Mouse (Mus musculus) embryonic facial prominence, embryonic 10.5 days (tissue): Measurements from ENCODE around the gene Cacna1b. TPM values are rescaled to one million over a fixed set of nuclear protein-coding genes. Genes with fewer than 3 reads are reported as not detected.

Experiments
- DNase-seq: peaks from one replicate; pipeline ENCODE4 v3.0.0-alpha.2; 2017; ENCODE audit warnings: low spot score
- H3K27ac ChIP-seq: fragments of 300-500 bp; sonication (generic); replicated peaks from 2 replicates; pipeline ENCODE4 v1.5.1; 2016; ENCODE audit warnings: mild to moderate bottlenecking
- H3K27me3 ChIP-seq: fragments of 300-500 bp; sonication (generic); replicated peaks from 2 replicates; pipeline ENCODE4 v1.6.1; 2016; ENCODE audit warnings: low read depth, mild to moderate bottlenecking; ENCODE audit not compliant: poor library complexity, severe bottlenecking
- H3K36me3 ChIP-seq: fragments of 300-500 bp; sonication (generic); replicated peaks from 2 replicates; pipeline ENCODE4 v1.6.1; 2016; ENCODE audit warnings: mild to moderate bottlenecking, moderate library complexity
- H3K4me1 ChIP-seq: fragments of 300-500 bp; sonication (generic); 2 replicates; pipeline ENCODE4 v1.6.1; 2016
- H3K4me3 ChIP-seq: fragments of 300-500 bp; sonication (generic); 2 replicates; pipeline ENCODE4 v1.5.1; 2016; ENCODE audit warnings: mild to moderate bottlenecking, moderate library complexity
- H3K9me3 ChIP-seq: fragments of 300-500 bp; sonication (generic); 2 replicates; pipeline ENCODE4 v1.6.1; 2016; ENCODE audit warnings: mild to moderate bottlenecking
- WGBS: fragments of 180-500 bp; shearing (Covaris S2); methylation state at CpG from one replicate; pipeline ENCODE4 v1.1.7; 2016; 5-methylcytosine and 5-hydroxymethylcytosine counted together
- polyA plus RNA-seq: library from polyadenylated mRNA; unstranded; fragments of >200 nt; fragmentation: Nextera tagmentation; extraction: Ambion mirVana; gene quantifications from 2 replicates; pipeline ENCODE4 v1.2.1, GENCODE M21; 2016

Gene Cacna1b
- polyA plus RNA-seq, 1 experiment from 2014 or later, result 3.6 TPM

DNA sequence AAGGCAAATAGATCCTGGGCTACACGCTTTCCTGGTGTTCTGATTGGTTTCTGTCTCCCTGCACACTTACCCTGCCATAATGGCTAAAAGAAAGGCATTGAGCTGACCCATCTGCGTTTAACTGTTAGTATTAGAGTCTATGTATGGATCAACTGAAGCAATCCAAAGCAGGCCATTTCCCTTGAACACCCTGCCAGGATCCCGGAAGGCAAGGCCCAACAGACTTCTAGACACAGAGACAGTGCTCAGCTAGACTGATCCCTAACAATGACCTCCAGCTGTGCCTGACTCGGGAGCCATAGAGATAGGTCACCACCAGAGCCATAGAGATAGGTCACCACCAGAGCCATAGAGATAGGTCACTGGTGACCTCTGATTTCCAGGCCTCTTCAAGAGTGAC, 84.8 kb downstream of the Cacna1b start:
- 72% methylated on average over 4 of the region's 4 CpGs for WGBS
- H3K4me3 ChIP-seq, result no peak overlapping the region
- no peaks in the 10 kb centered on the region for H3K9me3 ChIP-seq
- H3K27me3 ChIP-seq, result peaks cover 33% of the 10 kb centered on the region
- no peak overlapping the region for H3K27ac ChIP-seq
- H3K4me1 ChIP-seq, result peaks cover 10% of the 10 kb centered on the region
- no peaks in the 10 kb centered on the region for H3K36me3 ChIP-seq
- no peak for DNase-seq

DNA sequence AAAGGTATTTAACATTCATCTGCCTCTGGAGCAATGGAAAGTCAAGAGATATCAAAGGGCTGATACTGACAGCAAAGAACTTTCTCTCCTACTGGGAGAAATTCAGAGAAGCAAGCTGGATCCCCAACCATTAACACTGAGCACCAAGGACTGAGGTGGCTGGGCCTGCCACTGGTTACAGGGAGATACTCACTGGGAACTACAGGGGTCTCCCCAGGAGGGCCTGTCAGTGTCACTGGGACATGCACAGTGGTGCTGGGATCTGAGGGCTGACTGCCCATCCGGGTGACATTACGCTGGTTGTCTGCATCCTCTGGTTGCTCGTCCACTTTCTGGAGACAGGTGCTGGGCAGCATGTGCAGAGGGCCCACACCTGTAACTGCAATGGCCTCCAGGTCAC, 85.3 kb downstream of the Cacna1b start:
- DNase-seq, result no peak
- H3K9me3 ChIP-seq, result no peaks in the 10 kb centered on the region
- 93% methylated on average over 3 of the region's 3 CpGs for WGBS
- H3K4me1 ChIP-seq, result peaks cover 10% of the 10 kb centered on the region
- H3K4me3 ChIP-seq, result no peak overlapping the region
- H3K36me3 ChIP-seq, result no peaks in the 10 kb centered on the region
- H3K27ac ChIP-seq, result no peak overlapping the region
- peaks cover 33% of the 10 kb centered on the region for H3K27me3 ChIP-seq

DNA sequence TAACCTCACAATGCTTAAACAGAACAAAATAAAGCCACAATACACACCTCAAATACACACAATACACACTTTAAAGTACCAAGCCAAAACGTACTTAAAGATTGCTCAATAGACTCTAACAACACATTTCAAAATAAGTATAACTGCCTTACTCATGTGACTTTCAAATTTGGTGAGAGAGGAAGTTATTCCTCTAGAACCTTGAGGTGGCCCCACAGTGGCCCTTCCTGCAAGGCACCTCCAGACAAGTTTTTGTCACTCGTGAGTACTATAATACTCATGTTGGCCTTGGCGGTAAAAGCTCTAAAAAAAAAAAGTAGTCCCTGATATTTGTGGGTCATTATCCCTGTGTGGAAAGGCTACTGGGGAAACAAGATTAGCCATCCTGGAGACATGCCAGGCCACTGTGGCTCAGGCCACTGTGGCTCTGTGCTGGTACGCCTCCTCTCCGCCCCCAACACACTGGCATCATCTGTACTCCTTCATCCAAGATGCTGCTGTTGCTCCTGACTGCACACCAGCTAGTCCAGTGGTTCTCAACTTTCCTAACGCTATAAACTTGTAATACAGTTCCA, 88.4 kb downstream of the Cacna1b start:
- no peaks in the 10 kb centered on the region for H3K9me3 ChIP-seq
- H3K27ac ChIP-seq, result no peak overlapping the region
- no peaks in the 10 kb centered on the region for H3K36me3 ChIP-seq
- peaks cover 21% of the 10 kb centered on the region for H3K27me3 ChIP-seq
- H3K4me3 ChIP-seq, result no peak overlapping the region
- 90% methylated on average over 6 of the region's 6 CpGs for WGBS
- H3K4me1 ChIP-seq, result peaks cover 8% of the 10 kb centered on the region
- no peak for DNase-seq

DNA sequence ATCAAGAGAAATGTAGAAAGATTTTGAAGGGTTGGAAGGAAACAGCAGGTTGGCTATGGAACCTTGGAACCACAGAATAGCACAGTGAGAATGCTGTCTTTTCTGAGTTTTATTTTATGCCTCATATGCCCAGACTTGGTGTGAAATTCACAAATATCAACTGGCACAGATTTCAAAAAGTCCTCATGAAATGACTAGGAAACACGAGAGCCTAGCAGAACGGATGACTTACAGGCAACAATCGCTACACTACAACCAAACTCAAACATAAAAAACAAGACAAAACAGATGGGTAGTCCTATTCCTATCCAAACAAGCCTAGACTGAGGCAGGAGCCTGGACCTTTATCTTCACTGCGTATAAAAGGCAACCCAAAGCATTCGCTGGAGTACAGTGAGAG, 94.4 kb downstream of the Cacna1b start:
- H3K4me3 ChIP-seq, result no peak overlapping the region
- no peak for DNase-seq

DNA sequence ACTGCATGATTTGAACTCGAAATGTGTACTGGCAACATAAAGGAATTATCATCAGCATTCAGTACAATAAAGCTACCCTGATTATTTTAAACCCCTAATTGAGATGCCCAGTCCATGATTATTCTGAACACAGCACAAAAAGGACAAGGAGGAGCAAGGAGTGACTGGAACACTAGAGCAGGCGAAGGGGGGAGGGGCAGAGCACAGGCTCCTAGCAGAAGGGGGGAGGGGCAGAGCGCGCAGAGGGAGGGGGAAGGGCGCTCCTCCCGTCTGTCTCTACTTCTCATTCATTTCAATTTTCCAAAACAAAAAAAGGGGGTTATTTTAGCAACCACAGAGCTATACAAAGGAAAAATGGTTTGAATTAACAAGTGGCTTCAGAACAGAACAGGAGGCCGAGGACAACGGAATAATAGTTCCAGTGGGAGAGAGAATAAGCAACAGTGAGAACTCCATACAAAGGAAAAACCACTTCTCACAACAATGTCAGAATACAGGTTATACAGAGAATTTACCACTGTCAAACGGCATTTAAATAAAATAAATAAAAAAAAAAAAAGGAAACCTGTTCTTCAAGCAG, 98.2 kb downstream of the Cacna1b start:
- Histone ChIP-seq H3K36me3 (no peaks in the 10 kb centered on the region), H3K27ac (no peak overlapping the region), H3K4me1 (peaks cover 8% of the 10 kb centered on the region), H3K27me3 (no peaks in the 10 kb centered on the region), H3K4me3 (0 out of 2 replicates have a peak overlapping the region, but pooled peaks have one; percentile 26), H3K9me3 (no peaks in the 10 kb centered on the region)
- 20% methylated on average over 9 of the region's 9 CpGs for WGBS
- peak; percentile 76 for DNase-seq

More for the DNA sequence above, 94.4 kb downstream of the Cacna1b start:
- Histone ChIP-seq H3K9me3 (no peaks in the 10 kb centered on the region), H3K27ac (no peak overlapping the region), H3K36me3 (no peaks in the 10 kb centered on the region), H3K4me1 (peaks cover 8% of the 10 kb centered on the region), H3K27me3 (no peaks in the 10 kb centered on the region)
- 93% methylated on average over 5 of the region's 5 CpGs for WGBS

DNA sequence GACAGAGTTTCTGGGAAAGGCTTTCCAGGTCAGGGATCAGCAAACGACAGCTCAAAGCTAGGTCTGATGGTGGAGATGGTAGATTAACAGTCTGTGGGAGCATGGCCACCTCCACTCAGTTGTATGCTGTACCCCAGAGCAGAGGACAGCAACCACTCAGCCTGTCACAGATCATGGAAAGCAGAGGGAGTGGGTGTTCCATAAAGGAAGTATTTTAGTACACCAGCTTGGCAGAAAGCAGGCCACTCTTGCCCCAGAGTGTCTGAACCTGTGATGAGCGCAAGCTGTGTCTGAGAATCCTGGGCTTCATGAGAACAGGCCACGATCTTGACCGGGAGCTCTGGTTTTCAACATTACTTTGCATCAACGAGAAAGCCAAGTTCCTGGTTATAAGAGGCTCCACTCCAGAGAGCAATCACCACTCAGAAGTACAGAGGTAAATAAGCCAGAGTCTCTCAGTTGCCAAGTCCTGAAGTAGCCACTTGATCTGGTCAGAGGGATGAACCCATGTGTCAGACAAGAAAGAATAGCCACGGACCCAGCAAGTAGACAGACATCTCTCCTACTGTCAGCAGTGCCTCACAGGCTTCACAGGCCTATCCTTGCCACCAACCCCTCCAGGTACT, 103.7 kb downstream of the Cacna1b start:
- no peaks in the 10 kb centered on the region for H3K27me3 ChIP-seq
- no peaks in the 10 kb centered on the region for H3K9me3 ChIP-seq
- no peak for DNase-seq
- no peaks in the 10 kb centered on the region for H3K36me3 ChIP-seq
- H3K27ac ChIP-seq, result no peak overlapping the region
- H3K4me1 ChIP-seq, result no peaks in the 10 kb centered on the region
- WGBS, result 87% methylated on average over 6 of the region's 6 CpGs
- H3K4me3 ChIP-seq, result no peak overlapping the region

DNA sequence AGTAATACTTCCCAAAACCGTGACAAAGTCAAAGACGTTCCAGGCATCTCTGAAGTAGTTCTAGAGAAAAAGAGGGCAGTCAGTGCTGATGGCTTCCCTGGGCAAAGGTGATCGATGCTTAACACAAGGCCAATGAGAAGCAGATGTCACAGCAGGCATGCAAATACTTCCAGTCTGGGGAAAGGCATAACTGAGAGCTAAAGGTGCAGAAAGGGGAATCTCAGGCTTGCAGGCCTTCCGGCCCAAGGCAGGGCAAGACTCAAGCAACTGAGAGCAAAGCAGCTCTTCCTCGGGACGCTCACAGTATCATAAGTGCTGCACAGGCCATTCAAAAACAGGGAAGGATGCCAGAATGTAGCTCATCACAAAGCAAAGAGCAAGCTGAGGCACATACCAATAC, 114.4 kb downstream of the Cacna1b start:
- H3K27ac ChIP-seq, result no peak overlapping the region
- H3K27me3 ChIP-seq, result no peaks in the 10 kb centered on the region
- peak; percentile 40 for DNase-seq
- WGBS, result 56% methylated on average over 6 of the region's 6 CpGs
- H3K4me1 ChIP-seq, result 0 out of 2 replicates have a peak, but pooled peaks cover 5% of the 10 kb centered on the region
- no peaks in the 10 kb centered on the region for H3K36me3 ChIP-seq
- no peak overlapping the region for H3K4me3 ChIP-seq
- H3K9me3 ChIP-seq, result no peaks in the 10 kb centered on the region

DNA sequence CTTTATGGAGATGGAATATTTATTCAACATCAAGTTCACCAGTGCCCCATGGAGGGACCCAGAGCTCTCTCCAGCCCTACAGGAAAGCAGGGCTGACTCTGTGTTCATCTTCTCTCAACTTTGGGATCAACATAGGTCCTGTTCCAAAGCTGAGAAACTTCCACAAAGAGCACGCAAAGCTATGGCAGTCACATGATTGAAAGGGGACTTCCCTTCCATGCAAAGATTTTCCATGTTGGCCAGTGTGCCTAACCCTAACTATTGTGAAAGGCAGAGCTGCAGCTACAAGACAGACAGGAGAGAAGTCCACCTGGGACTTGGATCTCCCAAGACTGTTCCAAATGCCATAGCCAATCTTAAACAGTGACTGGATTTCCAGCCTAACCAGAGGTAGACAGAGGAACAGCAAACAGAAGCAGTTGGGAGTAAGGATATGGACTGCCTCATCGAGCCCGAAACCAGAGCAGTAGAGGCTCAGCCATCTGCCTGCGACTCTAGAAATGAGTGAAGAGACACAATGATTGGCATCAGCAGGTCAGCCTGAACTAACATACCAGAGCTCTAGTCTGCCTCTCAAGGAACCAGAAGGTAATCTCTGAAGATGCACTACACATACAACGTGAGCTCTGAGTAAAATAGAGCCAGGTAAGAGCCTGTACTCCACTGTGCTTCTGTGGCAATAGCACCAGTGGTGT, 116.4 kb downstream of the Cacna1b start:
- no peaks in the 10 kb centered on the region for H3K9me3 ChIP-seq
- WGBS, result 88% methylated on average over 5 of the region's 5 CpGs
- no peaks in the 10 kb centered on the region for H3K27me3 ChIP-seq
- DNase-seq, result no peak
- 0 out of 2 replicates have a peak, but pooled peaks cover 5% of the 10 kb centered on the region for H3K4me1 ChIP-seq
- H3K36me3 ChIP-seq, result no peaks in the 10 kb centered on the region
- no peak overlapping the region for H3K27ac ChIP-seq
- no peak overlapping the region for H3K4me3 ChIP-seq

DNA sequence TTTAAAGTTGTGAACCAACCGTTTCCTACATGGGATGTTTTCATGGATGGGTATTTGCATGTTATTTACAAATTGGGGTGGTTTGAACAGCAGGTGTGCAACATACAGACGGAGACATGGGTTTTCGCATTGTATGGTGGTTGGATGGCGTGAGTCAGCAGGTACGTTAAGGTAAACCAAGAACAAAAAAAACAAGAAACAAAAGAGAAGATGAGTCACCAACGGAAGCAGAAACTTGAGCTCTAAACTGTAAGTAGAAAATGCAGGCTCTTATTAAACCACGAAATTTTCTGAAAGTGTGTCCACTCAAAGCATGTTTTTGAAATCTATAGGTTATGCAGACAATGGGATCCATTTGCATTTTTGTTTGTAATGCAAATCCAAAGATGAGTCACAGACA, 120.1 kb downstream of the Cacna1b start:
- H3K4me3 ChIP-seq, result no peak overlapping the region
- H3K27ac ChIP-seq, result no peak overlapping the region
- H3K36me3 ChIP-seq, result no peaks in the 10 kb centered on the region
- H3K27me3 ChIP-seq, result no peaks in the 10 kb centered on the region
- H3K9me3 ChIP-seq, result no peaks in the 10 kb centered on the region
- DNase-seq, result no peak
- 82% methylated on average over 7 of the region's 7 CpGs for WGBS
- H3K4me1 ChIP-seq, result peaks cover 10% of the 10 kb centered on the region

DNA sequence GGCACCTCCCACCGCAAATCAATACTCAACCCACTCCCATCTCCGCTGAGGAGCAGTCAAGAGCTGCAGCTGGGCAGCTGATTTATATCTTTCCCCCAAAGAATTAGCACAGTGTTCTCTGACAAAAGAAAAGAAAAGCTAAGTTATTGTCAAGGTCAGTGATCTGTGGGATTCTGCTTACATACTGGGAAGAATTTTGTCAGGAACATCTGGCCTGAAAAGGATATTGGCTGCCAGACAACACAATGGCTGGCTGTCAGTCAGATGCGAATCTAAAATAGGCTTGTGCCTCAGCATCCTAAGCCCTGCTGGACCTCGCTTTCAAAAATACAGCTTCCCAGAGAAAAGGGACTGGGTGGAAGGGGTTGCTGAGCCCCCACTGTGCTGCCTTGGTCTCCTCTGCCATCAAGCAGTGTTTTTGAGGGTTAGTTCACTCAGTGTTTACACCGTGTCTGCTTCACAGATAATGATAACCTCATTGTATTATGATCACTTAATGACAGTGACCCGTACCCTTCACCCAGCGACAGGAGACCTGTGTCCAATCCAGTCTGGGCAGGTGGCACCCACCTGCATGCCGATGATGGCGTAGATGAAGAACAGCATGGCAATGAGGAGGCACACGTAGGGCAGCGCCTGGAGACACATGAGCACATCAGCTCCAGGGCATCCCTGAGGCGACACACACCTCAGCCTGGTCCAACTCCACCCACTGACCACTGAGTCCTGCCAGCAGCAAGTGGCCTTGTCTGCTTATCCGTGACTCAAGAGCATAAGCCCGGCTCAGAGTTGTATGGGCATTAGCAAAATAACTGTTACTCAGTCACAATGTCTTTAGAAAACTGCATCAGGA, 124.6 kb downstream of the Cacna1b start:
- no peak overlapping the region for H3K27ac ChIP-seq
- peaks cover 10% of the 10 kb centered on the region for H3K4me1 ChIP-seq
- no peaks in the 10 kb centered on the region for H3K27me3 ChIP-seq
- no peak overlapping the region for H3K4me3 ChIP-seq
- 0 out of 2 replicates have a peak, but pooled peaks cover 3% of the 10 kb centered on the region for H3K9me3 ChIP-seq
- WGBS, result 79% methylated on average over 14 of the region's 14 CpGs
- DNase-seq, result no peak
- no peaks in the 10 kb centered on the region for H3K36me3 ChIP-seq

DNA sequence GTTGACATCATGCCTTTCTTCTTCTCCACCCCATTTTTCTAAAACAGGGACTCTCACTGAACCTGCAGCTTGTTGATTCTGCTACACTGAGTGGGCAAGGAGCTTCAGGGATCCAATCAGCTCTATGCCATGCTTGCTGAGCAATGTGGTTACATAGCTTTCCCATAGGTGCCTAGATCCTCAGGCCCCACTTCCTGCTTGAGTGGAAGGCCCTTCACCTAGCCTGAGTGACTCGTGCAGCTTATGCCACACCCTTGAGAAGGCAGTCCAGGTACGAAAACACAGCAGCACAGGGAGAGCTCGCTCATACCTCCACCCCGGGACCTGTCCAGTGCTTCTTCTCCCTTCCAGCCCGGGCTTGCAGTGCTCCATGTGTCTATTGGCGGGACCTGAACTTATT, 129.3 kb downstream of the Cacna1b start:
- Histone ChIP-seq H3K4me1 (peaks cover 7% of the 10 kb centered on the region), H3K36me3 (no peaks in the 10 kb centered on the region), H3K4me3 (no peak overlapping the region), H3K27me3 (no peaks in the 10 kb centered on the region), H3K27ac (no peak overlapping the region), H3K9me3 (0 out of 2 replicates have a peak, but pooled peaks cover 3% of the 10 kb centered on the region)
- no peak for DNase-seq
- WGBS, result 87% methylated on average over 6 of the region's 6 CpGs

DNA sequence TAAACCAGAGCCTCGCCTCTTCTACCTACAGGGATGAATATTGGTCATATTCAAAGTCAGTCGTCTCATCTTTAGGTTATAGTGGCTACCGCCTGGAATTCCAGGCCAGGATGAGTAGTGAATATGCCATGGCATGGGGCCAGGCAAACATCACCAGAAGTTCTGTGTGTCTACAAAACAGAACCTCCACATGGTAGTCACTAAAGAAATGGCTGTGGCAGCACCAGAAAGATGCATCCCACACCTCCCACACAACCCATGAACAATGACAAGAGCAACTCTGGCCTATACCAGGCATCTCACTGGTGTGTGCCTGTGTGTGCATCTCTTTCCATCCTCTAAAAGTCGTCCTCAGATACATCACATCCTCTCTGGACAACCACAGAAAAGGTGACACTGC, 145.8 kb downstream of the Cacna1b start:
- no peaks in the 10 kb centered on the region for H3K4me1 ChIP-seq

More for the DNA sequence above, 145.8 kb downstream of the Cacna1b start:
- DNase-seq, result no peak
- no peaks in the 10 kb centered on the region for H3K36me3 ChIP-seq
- no peaks in the 10 kb centered on the region for H3K9me3 ChIP-seq
- H3K4me3 ChIP-seq, result no peak overlapping the region
- H3K27me3 ChIP-seq, result no peaks in the 10 kb centered on the region
- H3K27ac ChIP-seq, result no peak overlapping the region
- WGBS, result 86% methylated on average over 4 of the region's 4 CpGs
